Mouse (Mus musculus) liver, postnatal 0 days (tissue): ENCODE data around the gene Irs2.

Source experiments
- CTCF ChIP-seq: sonication (generic); IDR thresholded peaks from 2 replicates; pipeline ENCODE4 v1.5.1; 2016; ENCODE audit warnings: antibody characterized with exemption, low read depth
- EP300 ChIP-seq: IDR thresholded peaks from 2 replicates; pipeline ENCODE4 v1.6.1; 2016; ENCODE audit warnings: antibody characterized with exemption, low read depth, mild to moderate bottlenecking

DNA sequence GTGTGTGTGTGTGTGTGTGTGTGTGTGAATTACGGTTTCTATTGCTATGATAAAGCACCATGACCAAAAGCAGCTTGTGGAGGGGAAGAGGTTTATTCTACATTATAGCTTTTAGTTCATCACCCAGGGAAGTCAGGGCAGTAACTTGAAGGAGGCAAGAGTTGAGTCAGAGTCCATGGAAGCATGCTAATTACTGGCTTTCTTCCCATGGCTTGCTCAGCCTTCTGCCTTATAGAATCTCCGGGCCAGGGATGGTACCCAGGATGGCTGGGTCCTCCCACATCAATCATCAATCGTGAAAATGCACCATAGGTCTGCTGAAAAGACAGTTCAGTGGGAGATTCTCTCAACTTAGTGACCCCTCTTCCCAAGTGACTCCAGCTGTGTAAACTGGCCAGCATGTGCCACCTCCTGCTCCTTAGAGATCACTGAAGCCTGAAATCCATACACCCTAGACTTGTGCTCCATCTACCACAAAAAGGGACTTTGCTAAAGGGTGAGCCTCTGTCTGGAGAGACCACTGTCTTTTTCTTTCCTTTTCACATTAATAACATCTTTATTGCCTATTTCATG is 69.0 kb downstream of the Irs2 start:
- TF ChIP-seq CTCF (no peak), EP300 (no peak)
